Mouse (Mus musculus): Measurements from ENCODE around the gene Ifnar2.

Gene Ifnar2

GRCm38 (mm10) chr16:91358555-91358954 lies 14.0 kb upstream of the Ifnar2 start:
- peak; percentile 77 for DNase-seq (ENCODE audit: low spot score)

DNA sequence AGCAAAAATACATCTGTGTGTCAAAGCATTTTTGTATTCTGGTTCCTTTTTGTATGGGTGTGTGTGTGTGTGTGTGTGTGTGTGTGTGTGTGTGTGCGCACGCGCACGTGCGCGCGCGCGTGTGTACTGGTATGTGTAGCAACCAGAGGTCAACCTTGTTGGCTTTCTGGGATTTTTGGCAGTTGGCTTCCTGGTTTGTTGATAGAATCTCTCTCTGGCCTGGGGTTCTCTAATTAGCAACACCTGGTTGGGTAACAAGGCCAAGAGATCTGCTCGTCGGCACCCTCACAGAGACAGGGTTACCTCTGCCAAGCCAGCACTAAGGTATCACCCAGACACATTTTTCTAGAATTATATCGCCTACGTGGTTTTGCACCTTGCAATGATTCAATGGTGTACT lies 13.1 kb upstream of the Ifnar2 start:
- no peak for DNase-seq (ENCODE audit: low spot score)

- no peak for DNase-seq (ENCODE audit: low spot score)
These were observed 12.4 kb upstream of the Ifnar2 start for GRCm38 (mm10) chr16:91360162-91360561.

GRCm38 (mm10) chr16:91362006-91362405 lies 10.6 kb upstream of the Ifnar2 start:
- no peak for DNase-seq (ENCODE audit: low spot score)

DNA sequence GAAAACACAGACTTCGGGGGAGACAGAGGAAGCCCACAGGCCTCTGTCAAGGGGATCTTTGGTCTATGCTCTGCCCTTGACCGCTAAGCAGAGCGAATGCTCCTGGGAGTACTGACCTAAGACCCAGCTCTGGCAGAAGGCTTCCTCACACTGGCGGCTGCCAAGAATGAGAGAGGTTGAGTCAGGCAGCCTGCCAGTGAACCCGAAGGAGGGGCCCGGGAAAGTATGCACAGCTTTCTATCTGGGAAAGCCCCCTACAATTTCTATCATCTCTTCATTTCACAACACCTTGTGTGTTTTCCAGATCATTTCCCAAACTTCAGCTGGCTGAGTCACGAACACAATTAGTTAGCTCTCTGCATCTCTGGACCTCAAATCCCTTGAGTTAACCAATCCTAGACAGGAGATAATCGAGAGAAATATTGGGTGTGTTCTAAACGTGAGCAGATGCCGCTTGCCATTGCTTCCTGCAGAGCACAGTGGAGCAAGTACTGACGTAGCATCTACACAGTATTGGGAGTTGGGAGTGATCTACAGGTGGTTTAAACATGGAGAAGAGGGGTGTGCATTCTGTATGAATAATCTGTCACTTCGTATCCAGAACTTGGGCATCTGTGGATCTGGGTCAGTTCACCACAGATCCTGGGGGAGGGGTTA lies 9.8 kb upstream of the Ifnar2 start:
- DNase-seq (ENCODE audit: low spot score), result no peak

GRCm38 (mm10) chr16:91363483-91363882 lies 9.1 kb upstream of the Ifnar2 start:
- no peak for DNase-seq (ENCODE audit: low spot score)

DNA sequence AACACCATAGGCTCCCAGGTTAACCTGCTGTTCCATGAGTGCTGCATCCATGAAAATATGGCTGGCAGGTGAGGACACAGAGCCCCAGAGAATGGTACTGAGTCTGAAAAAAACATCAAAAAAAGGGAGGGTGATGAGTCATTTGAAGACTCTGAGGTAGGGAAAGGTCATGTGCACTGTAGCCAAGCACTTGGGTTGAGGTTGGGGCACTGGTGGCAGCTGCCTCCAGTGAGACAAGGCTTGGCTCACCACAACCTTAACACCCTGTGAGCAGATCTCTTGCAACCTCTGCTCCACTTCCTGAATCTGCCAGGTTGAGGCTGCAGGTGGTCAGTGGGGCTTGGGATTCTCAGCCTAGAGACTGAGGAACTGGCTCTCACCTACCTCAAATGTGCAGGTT lies 6.0 kb upstream of the Ifnar2 start:
- DNase-seq (ENCODE audit: low spot score), result no peak

- no peak for DNase-seq (ENCODE audit: low spot score)
These were observed 5.5 kb upstream of the Ifnar2 start for GRCm38 (mm10) chr16:91367066-91367465.

GRCm38 (mm10) chr16:91373473-91374252 lies 1.1 kb downstream of the Ifnar2 start:
- no peak for DNase-seq (ENCODE audit: low spot score)

GRCm38 (mm10) chr16:91374253-91374634 lies 1.7 kb downstream of the Ifnar2 start:
- DNase-seq (ENCODE audit: low spot score), result no peak

DNA sequence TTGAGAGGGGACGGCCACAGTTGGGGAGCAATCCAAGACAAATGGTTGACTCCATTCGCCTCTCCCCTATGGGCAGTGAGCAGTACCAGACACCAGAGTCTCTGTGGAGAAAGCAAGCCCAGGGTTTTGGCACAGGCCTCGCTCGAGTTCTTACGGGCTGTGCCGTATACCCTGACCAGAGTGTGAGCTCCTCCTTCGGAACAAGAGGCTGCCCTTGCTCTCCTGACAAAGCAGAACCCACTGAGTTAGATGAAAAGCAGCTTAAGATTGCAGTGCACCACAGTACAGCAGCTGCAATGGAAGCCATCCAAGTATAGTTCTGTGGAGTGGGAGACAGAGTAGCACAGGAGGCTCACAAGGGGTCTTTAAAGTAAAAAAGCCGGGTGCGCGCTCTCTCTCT lies 4.1 kb downstream of the Ifnar2 start:
- DNase-seq (ENCODE audit: low spot score), result no peak

DNA sequence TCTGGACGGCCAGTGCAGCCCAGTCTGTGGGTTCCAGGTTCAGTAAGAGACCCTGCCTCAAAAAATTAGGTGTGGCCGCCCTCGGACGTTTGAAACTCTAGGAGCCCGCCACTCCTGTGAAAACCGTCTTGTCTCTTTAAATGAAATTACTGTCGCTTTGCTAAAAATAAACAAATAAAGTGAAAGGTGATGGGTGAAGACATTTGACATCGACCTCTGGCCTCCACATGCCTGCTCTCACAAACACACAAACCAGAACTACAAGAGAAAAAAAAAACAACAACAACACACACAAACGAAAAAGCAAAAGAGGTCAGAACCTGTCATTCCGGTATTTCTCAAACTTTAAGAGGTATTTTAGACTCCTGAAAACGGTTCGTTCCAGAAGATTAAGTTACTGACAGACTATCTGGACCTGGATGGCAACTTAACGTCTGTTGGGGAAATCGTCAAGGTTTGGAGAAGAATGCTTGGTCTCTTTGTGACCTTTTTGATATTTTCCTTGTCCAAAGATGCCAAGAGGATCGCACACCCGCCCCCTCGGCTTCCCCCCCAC lies 5.9 kb downstream of the Ifnar2 start:
- DNase-seq (ENCODE audit: low spot score), result no peak

- DNase-seq (ENCODE audit: low spot score), result no peak
These were observed 6.4 kb downstream of the Ifnar2 start for GRCm38 (mm10) chr16:91378991-91379390.

DNA sequence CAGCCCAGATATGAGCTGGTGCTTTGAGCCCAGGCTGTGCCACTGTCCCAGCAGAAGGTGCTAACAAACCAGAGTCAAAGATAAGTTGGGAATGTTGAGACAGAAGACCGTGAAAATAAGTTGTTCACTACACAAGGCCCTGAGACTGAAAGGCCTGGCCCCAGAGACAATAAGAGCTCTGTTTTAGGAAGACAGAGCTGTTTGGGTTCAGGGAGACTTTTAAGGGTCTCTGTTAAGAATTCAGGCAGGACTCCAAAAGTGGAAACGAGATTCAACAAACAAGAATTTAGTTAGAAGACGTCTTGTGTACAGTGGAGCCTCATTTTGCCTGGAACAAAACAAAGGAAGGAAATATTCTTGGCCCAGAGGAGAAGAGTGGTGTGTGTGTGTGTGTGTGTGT lies 6.8 kb downstream of the Ifnar2 start:
- DNase-seq (ENCODE audit: low spot score), result no peak

GRCm38 (mm10) chr16:91380151-91380550 lies 7.6 kb downstream of the Ifnar2 start:
- DNase-seq (ENCODE audit: low spot score), result no peak

- DNase-seq (ENCODE audit: low spot score), result no peak
These were observed 9.0 kb downstream of the Ifnar2 start for GRCm38 (mm10) chr16:91381606-91382005.

GRCm38 (mm10) chr16:91382261-91382790 lies 9.7 kb downstream of the Ifnar2 start:
- DNase-seq (ENCODE audit: low spot score), result no peak

DNA sequence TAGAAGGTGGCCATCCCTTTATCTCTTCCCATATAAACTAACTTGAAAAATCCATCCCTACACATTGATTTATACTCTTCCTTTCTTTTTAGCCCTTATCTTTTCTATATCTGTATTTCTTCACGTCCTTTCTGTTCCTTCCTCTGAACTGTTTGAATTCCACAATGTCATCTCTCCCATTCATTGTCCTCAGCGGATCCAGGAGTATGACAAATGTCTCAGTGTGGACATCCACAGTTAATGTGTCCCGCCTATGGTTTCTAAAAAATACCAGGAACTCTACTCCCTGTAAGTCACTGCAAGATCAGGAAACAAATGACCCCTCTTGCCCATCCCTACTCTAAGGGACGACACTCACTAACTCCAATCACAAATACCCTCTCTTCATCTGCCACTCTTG lies 11.6 kb downstream of the Ifnar2 start:
- no peak for DNase-seq (ENCODE audit: low spot score)

DNA sequence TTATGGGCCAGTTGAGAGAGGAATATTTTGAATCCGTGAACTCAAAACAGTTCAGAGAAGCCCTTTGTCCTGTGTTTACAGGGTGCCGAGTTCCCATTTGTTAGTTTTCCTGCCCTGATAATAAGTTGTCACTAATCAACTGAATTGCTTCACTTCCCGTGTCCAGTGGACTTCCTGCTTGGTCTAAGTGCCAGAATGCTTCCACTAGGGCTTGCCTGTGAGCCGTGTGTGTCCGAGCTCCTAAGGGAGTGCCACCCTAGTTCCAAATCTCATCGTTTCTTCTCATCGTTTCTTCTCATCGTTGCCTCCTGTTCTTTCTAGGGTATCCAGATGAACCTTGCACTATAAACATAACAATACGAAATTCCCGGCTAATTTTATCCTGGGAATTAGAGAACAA lies 13.0 kb downstream of the Ifnar2 start:
- no peak for DNase-seq (ENCODE audit: low spot score)

GRCm38 (mm10) chr16:91386419-91387120 lies 14.0 kb downstream of the Ifnar2 start:
- no peak for DNase-seq (ENCODE audit: low spot score)

GRCm38 (mm10) chr16:91387121-91387486 lies 14.5 kb downstream of the Ifnar2 start:
- no peak for DNase-seq (ENCODE audit: low spot score)

DNA sequence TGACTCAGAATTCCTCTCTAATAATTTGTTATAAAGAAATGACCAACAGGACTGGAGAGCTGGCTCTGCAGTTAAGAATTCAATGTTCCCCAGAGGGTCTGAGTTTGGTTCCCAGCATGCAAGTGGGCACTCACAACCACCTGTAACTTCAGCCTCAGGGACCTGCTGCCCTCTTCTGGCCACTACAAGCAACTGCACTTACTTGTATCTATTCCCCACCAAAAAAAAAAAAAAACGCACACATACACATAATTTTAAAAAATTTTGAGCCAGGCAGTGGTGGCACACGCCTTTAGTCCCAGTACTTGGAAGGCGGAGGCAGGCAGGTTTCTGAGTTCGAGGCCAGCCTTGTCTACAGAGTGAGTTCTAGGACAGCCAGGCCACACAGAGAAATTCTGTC lies 17.5 kb downstream of the Ifnar2 start:
- DNase-seq (ENCODE audit: low spot score), result no peak

- DNase-seq (ENCODE audit: low spot score), result no peak
These were observed 18.8 kb downstream of the Ifnar2 start, which contains the start of gene Gm21970 for GRCm38 (mm10) chr16:91391421-91391820. TSS of gene Gm21970 (plus strand) at chr16:91391721.

Data from layer of hippocampus, adult 9-10 months (tissue).